Mouse (Mus musculus) embryonic fibroblast, embryonic 13.5 days (primary cell): ENCODE measurements around the gene Rnf227.

ENCODE experiments used
- CTCF ChIP-seq: IDR thresholded peaks from 2 replicates; pipeline ENCODE4 v1.5.1; 2011; ENCODE audit warnings: mild to moderate bottlenecking, control low read depth, low read length, moderate library complexity, borderline replicate concordance; ENCODE audit not compliant: insufficient read depth
- POLR2A ChIP-seq: IDR thresholded peaks from 2 replicates; pipeline ENCODE4 v1.6.1; 2011; ENCODE audit warnings: low read depth, mild to moderate bottlenecking, control low read depth, low read length, moderate library complexity

- TF ChIP-seq CTCF (no peak), POLR2A (no peak)
Measured at GRCm38 (mm10) chr11:69328517-69328916, 11.7 kb upstream of the Rnf227 start.
